Mouse (Mus musculus) midbrain, embryonic 16.5 days (tissue): ENCODE data around the gene Pemt. TPM values are rescaled to one million over a fixed set of nuclear protein-coding genes. Genes with fewer than 3 reads are reported as not detected.

ENCODE experiments used
- ATAC-seq: fragments of 200-750 bp; cut with Nextera tagmentation; 2 replicates; pipeline ENCODE4 v1.8.0; 2017; ENCODE audit warnings: moderate TSS enrichment
- H3K27ac ChIP-seq: fragments of 300-500 bp; sonication (generic); 2 replicates; pipeline ENCODE4 v1.5.1; 2014; ENCODE audit warnings: mild to moderate bottlenecking, low read length, mixed read lengths
- H3K27me3 ChIP-seq: fragments of 300-500 bp; sonication (generic); 2 replicates; pipeline ENCODE4 v1.6.1; 2014; ENCODE audit warnings: low read depth, low read length, mixed read lengths; ENCODE audit not compliant: control insufficient read depth, insufficient read depth
- H3K36me3 ChIP-seq: fragments of 300-500 bp; sonication (generic); 2 replicates; pipeline ENCODE4 v1.6.1; 2014; ENCODE audit warnings: mild to moderate bottlenecking, low read length, moderate library complexity, mixed read lengths; ENCODE audit not compliant: control insufficient read depth, insufficient read depth
- H3K4me1 ChIP-seq: fragments of 300-500 bp; sonication (generic); 2 replicates; pipeline ENCODE4 v1.6.1; 2014; ENCODE audit warnings: mild to moderate bottlenecking, low read length, mixed read lengths; ENCODE audit not compliant: control insufficient read depth, insufficient read depth
- H3K4me2 ChIP-seq: fragments of 300-500 bp; sonication (generic); 2 replicates; pipeline ENCODE4 v1.6.1; 2014; ENCODE audit warnings: mild to moderate bottlenecking, low read length, mixed read lengths
- H3K4me3 ChIP-seq: fragments of 300-500 bp; sonication (generic); 2 replicates; pipeline ENCODE4 v1.5.1; 2014; ENCODE audit warnings: low read depth, mild to moderate bottlenecking, low read length, moderate library complexity, mixed read lengths
- H3K9ac ChIP-seq: fragments of 300-500 bp; sonication (generic); 2 replicates; pipeline ENCODE4 v1.6.1; 2014; ENCODE audit warnings: low read depth, low read length, mixed read lengths
- H3K9me3 ChIP-seq: fragments of 300-500 bp; sonication (generic); replicated peaks from 2 replicates; pipeline ENCODE4 v1.6.1; 2014; ENCODE audit warnings: mild to moderate bottlenecking, low read length, mixed read lengths; ENCODE audit not compliant: control insufficient read depth, poor library complexity, severe bottlenecking
- WGBS: fragments of 180-500 bp; shearing (Covaris S2); extraction: QIAGEN DNeasy Blood & Tissue Kit; methylation state at CpG from one replicate; pipeline ENCODE4 v1.1.7; 2014; 5-methylcytosine and 5-hydroxymethylcytosine counted together
- polyA plus RNA-seq: library from polyadenylated mRNA; unstranded; fragments of >200 nt; fragmentation: Nextera tagmentation; extraction: Ambion mirVana; gene quantifications from 2 replicates; pipeline ENCODE4 v1.2.1, GENCODE M21; 2015

The Pemt gene
- polyA plus RNA-seq, 1 experiment from 2014 or later, result 9.4 TPM

GRCm38 (mm10) chr11:59994318-59994717 lies 52.0 kb downstream of the Pemt start:
- ATAC-seq, result no peak
- Histone ChIP-seq H3K9ac (no peak overlapping the region), H3K9me3 (no peaks in the 10 kb centered on the region), H3K36me3 (no peaks in the 10 kb centered on the region), H3K4me1 (no peaks in the 10 kb centered on the region), H3K4me2 (no peak overlapping the region), H3K27me3 (no peaks in the 10 kb centered on the region), H3K4me3 (no peak overlapping the region), H3K27ac (no peak overlapping the region)
- WGBS, result 78% methylated on average over 9 of the region's 9 CpGs

GRCm38 (mm10) chr11:59991365-59991764 lies 54.9 kb downstream of the Pemt start:
- 79% methylated on average over 8 of the region's 8 CpGs for WGBS
- Histone ChIP-seq H3K27me3 (no peaks in the 10 kb centered on the region), H3K36me3 (no peaks in the 10 kb centered on the region), H3K4me1 (no peaks in the 10 kb centered on the region), H3K9me3 (no peaks in the 10 kb centered on the region), H3K4me3 (no peak overlapping the region), H3K9ac (no peak overlapping the region), H3K4me2 (no peak overlapping the region), H3K27ac (no peak overlapping the region)
- ATAC-seq, result no peak

- 86% methylated on average over 1 of the region's 1 CpGs for WGBS
- H3K9ac ChIP-seq, result no peak overlapping the region
These were observed 56.9 kb downstream of the Pemt start for GRCm38 (mm10) chr11:59989406-59989805.

GRCm38 (mm10) chr11:59977831-59978230 lies 68.5 kb downstream of the Pemt start:
- no peaks in the 10 kb centered on the region for H3K4me1 ChIP-seq
- H3K27me3 ChIP-seq, result no peaks in the 10 kb centered on the region
- no peak overlapping the region for H3K27ac ChIP-seq
- no peak overlapping the region for H3K9ac ChIP-seq
- no peak overlapping the region for H3K4me2 ChIP-seq
- no peaks in the 10 kb centered on the region for H3K36me3 ChIP-seq
- H3K4me3 ChIP-seq, result no peak overlapping the region
- WGBS, result 77% methylated on average over 5 of the region's 5 CpGs
- H3K9me3 ChIP-seq, result no peaks in the 10 kb centered on the region
- no peak for ATAC-seq

More at GRCm38 (mm10) chr11:59989406-59989805, 56.9 kb downstream of the Pemt start:
- ATAC-seq, result no peak
- Histone ChIP-seq H3K27ac (no peak overlapping the region), H3K36me3 (no peaks in the 10 kb centered on the region), H3K4me1 (no peaks in the 10 kb centered on the region), H3K27me3 (no peaks in the 10 kb centered on the region), H3K9me3 (no peaks in the 10 kb centered on the region), H3K4me3 (no peak overlapping the region), H3K4me2 (no peak overlapping the region)

- Histone ChIP-seq H3K9me3 (no peaks in the 10 kb centered on the region), H3K9ac (no peak overlapping the region), H3K4me3 (no peak overlapping the region), H3K27ac (no peak overlapping the region), H3K4me1 (no peaks in the 10 kb centered on the region), H3K27me3 (no peaks in the 10 kb centered on the region), H3K4me2 (no peak overlapping the region), H3K36me3 (no peaks in the 10 kb centered on the region)
- WGBS, result 23% methylated on average over 10 of the region's 10 CpGs
- no peak for ATAC-seq
These were observed 71.0 kb downstream of the Pemt start for GRCm38 (mm10) chr11:59975241-59975640.

DNA sequence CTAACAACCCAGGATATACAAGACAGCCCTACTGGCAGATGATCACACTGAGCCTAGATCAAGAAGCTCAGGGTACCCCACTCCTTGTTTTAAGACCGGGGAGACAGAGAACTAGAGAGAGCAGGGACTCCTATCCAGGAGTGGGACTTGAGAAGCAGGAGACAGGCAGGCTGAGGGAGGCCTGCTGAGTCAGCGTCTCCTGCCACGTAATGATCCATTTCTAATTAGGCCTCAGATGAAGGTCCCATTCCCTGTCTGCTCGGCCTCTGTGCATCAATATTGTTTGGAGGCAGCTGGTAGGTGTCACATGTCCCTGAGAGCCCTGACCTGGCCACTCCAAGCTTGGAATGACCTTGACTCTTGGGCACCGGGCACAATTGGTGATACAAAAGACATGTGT lies 72.9 kb downstream of the Pemt start:
- H3K27me3 ChIP-seq, result no peaks in the 10 kb centered on the region
- no peak for ATAC-seq

GRCm38 (mm10) chr11:59971691-59972090 lies 74.6 kb downstream of the Pemt start:
- Histone ChIP-seq H3K27ac (no peak overlapping the region), H3K36me3 (no peaks in the 10 kb centered on the region), H3K4me1 (no peaks in the 10 kb centered on the region), H3K9me3 (no peaks in the 10 kb centered on the region), H3K9ac (no peak overlapping the region), H3K27me3 (no peaks in the 10 kb centered on the region), H3K4me3 (no peak overlapping the region), H3K4me2 (no peak overlapping the region)
- no peak for ATAC-seq
- WGBS, result 44% methylated on average over 2 of the region's 2 CpGs

More for the DNA sequence above, 72.9 kb downstream of the Pemt start:
- Histone ChIP-seq H3K4me1 (no peaks in the 10 kb centered on the region), H3K27ac (no peak overlapping the region), H3K4me2 (no peak overlapping the region), H3K9ac (no peak overlapping the region), H3K4me3 (no peak overlapping the region), H3K9me3 (no peaks in the 10 kb centered on the region), H3K36me3 (no peaks in the 10 kb centered on the region)
- WGBS, result 76% methylated on average over 5 of the region's 5 CpGs

- H3K9ac ChIP-seq, result no peak overlapping the region
- WGBS, result 82% methylated on average over 5 of the region's 5 CpGs
- ATAC-seq, result no peak
These were observed 75.5 kb downstream of the Pemt start for GRCm38 (mm10) chr11:59970780-59971179.

DNA sequence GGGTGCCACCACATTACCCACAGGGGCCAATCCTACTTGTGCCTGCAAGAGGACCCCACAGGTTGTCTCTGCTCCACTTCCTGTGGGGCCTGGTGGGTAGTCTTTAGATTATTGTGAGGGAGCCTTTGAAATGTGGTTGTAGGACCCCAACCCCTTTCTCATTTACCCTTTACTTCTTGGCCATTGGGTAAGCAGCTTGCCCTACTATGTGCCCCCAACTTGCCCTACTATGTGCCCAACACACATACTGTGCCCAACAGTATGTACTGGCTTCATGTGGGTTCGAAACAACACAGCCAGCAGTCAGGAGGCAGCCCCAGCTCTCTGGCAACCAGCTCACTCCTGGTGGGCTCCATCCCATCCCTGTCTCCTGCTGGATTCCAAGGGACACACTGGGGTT lies 78.5 kb downstream of the Pemt start:
- H3K36me3 ChIP-seq, result no peaks in the 10 kb centered on the region
- no peak overlapping the region for H3K27ac ChIP-seq
- no peak overlapping the region for H3K4me3 ChIP-seq
- peaks cover 23% of the 10 kb centered on the region for H3K4me1 ChIP-seq
- no peak overlapping the region for H3K9ac ChIP-seq
- peaks cover 16% of the 10 kb centered on the region for H3K27me3 ChIP-seq
- H3K4me2 ChIP-seq, result no peak overlapping the region
- no peaks in the 10 kb centered on the region for H3K9me3 ChIP-seq
- ATAC-seq, result no peak
- WGBS, result 88% methylated on average over 1 of the region's 1 CpGs

More at GRCm38 (mm10) chr11:59970780-59971179, 75.5 kb downstream of the Pemt start:
- Histone ChIP-seq H3K27ac (no peak overlapping the region), H3K27me3 (no peaks in the 10 kb centered on the region), H3K4me1 (no peaks in the 10 kb centered on the region), H3K4me2 (no peak overlapping the region), H3K9me3 (no peaks in the 10 kb centered on the region), H3K36me3 (no peaks in the 10 kb centered on the region), H3K4me3 (no peak overlapping the region)
